Mouse (Mus musculus) neural tube, embryonic 11.5 days (tissue): ENCODE measurements around the gene Chrd. TPM values are rescaled to one million over a fixed set of nuclear protein-coding genes. Genes with fewer than 3 reads are reported as not detected.

Experiments
- polyA plus RNA-seq: library from polyadenylated mRNA; unstranded; fragments of >200 nt; fragmentation: Nextera tagmentation; extraction: Ambion mirVana; gene quantifications from 2 replicates; pipeline ENCODE4 v1.2.1, GENCODE M21; 2014

Gene Chrd
- polyA plus RNA-seq, 1 experiment from 2014 or later, result 3.7 TPM

Other genes starting within 250 kb of the Chrd start
- 130 and 137 TPM in 2 replicates for gene Eif2b5, start 234.3 kb upstream of the Chrd start, polyA plus RNA-seq
- 58.1 and 62.7 TPM in 2 replicates for gene Dvl3, start 216.1 kb upstream of the Chrd start, polyA plus RNA-seq
- gene Ap2m1, start 197.6 kb upstream of the Chrd start, polyA plus RNA-seq, result 886 and 907 TPM in 2 replicates
- 59.5 and 61.3 TPM in 2 replicates for gene Abcf3, start 184.6 kb upstream of the Chrd start, polyA plus RNA-seq
- gene Vwa5b2, start 143.7 kb upstream of the Chrd start, polyA plus RNA-seq, result 3.8 and 4.3 TPM in 2 replicates
- gene Eef1akmt4, start 121.5 kb upstream of the Chrd start, polyA plus RNA-seq, result 32.2 and 34.4 TPM in 2 replicates
- gene Gm49333, start 121.5 kb upstream of the Chrd start, polyA plus RNA-seq, result not detected in 2 replicates
- 58.6 and 61.3 TPM in 2 replicates for gene Alg3, start 121.4 kb upstream of the Chrd start, polyA plus RNA-seq
- 4.1 and 4.4 TPM in 2 replicates for gene Camk2n2, start 111.8 kb upstream of the Chrd start, polyA plus RNA-seq
- gene Ece2, start 103.3 kb upstream of the Chrd start, polyA plus RNA-seq, result 2.2 and 4.6 TPM in 2 replicates
- 490 and 517 TPM in 2 replicates for gene Psmd2, start 81.5 kb upstream of the Chrd start, polyA plus RNA-seq
- gene Eif4g1, start 64.8 kb upstream of the Chrd start, polyA plus RNA-seq, result 164 and 165 TPM in 2 replicates
- 11.6 and 17.8 TPM in 2 replicates for gene Fam131a, start 39.9 kb upstream of the Chrd start, polyA plus RNA-seq
- gene Polr2h, start 15.5 kb upstream of the Chrd start, polyA plus RNA-seq, result 121 and 125 TPM in 2 replicates
- gene Clcn2, start 15.4 kb upstream of the Chrd start, polyA plus RNA-seq, result 22.0 and 26.4 TPM in 2 replicates
- gene Thpo, start 1.4 kb downstream of the Chrd start, polyA plus RNA-seq, result 0.55 and 1.0 TPM in 2 replicates